Mouse (Mus musculus) cerebellum, adult 2 months (tissue): ENCODE measurements at regions not wholly inside any gene's neighbourhood (a gene's known extent, or its start where the extent isn't known, plus 50 kb on each side); places are given as distances from the start of the nearest gene placed in this dataset.
"Not testable (repeated sequence)": the region's sequence is repeated elsewhere in the genome, so short reads cannot be mapped to it uniquely, and the experiment has no call there.

Experiments used
- CTCF ChIP-seq: fragments of 200-500 bp; IDR thresholded peaks from 2 replicates; pipeline ENCODE4 v1.5.1; 2011; ENCODE audit warnings: low read depth, mild to moderate bottlenecking, control low read depth, low read length, moderate library complexity, borderline replicate concordance; ENCODE audit not compliant: insufficient read depth
- POLR2A ChIP-seq: fragments of 200-500 bp; IDR thresholded peaks from 2 replicates; pipeline ENCODE4 v1.6.1; 2011; ENCODE audit warnings: low read length, control low read depth, borderline replicate concordance; ENCODE audit not compliant: insufficient read depth

DNA sequence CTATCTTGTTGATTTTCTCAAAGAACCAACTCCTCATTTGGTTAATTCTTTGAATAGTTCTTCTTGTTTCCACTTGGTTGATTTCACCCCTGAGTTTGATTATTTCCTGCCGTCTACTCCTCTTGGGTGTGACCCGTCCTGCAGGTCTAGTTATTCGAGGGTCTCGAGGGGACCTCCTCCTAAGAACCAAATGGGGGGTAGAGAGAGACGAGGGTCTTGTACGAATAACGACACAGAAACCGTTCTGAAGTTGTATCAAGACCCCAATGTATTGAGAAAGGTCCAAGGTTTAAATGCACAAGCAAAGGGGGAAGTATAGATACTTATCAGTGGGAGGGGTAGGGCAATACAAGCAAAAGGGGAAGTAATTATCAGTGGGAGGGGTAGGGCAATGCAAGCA, 252.8 kb downstream of the Adgrg6 start:
- TF ChIP-seq POLR2A, CTCF: not testable (repeated sequence)
